Mouse (Mus musculus): ENCODE results near the gene Lama4. TPM values are rescaled to one million over a fixed set of nuclear protein-coding genes. Genes with fewer than 3 reads are reported as not detected.
A peak's percentile ranks its signal among the peaks of the same experiment; 100 is the strongest.

Gene Lama4
- polyA plus RNA-seq (2016; fragmentation: Nextera tagmentation; extraction: Ambion mirVana): 10.8 and 13.9 TPM in 2 replicates

GRCm38 (mm10) chr10:38965075-38965781 lies at the start of gene Lama4:
Gene Lama4, plus strand, starts transcription at chr10:38965515.
- Histone ChIP-seq H3K27ac (replicated peaks) (peak within 1 kb of the TSS; percentile 79), H3K36me3 (no peaks in the 10 kb centered on the region), H3K4me3 (peak within 1 kb of the TSS; percentile 55), H3K9me3 (replicated peaks) (no peaks in the 10 kb centered on the region), H3K4me1 (peaks cover 13% of the 10 kb centered on the region), H3K27me3 (ENCODE audit: low read depth, poor library complexity, severe bottlenecking) (peaks cover 15% of the 10 kb centered on the region)
- 6% methylated on average over 24 of the region's 24 CpGs for WGBS
- no peak for DNase-seq (ENCODE audit: low spot score)

- Histone ChIP-seq H3K4me1 (0 out of 2 replicates have a peak, but pooled peaks cover 4% of the 10 kb centered on the region), H3K9me3 (replicated peaks) (no peaks in the 10 kb centered on the region), H3K27me3 (ENCODE audit: low read depth, poor library complexity, severe bottlenecking) (no peaks in the 10 kb centered on the region), H3K27ac (replicated peaks) (no peak overlapping the region), H3K36me3 (no peaks in the 10 kb centered on the region), H3K4me3 (no peak overlapping the region)
- 83% methylated on average over 4 of the region's 4 CpGs for WGBS
- DNase-seq (ENCODE audit: low spot score): no peak
These were observed 49.2 kb upstream of the Lama4 start for GRCm38 (mm10) chr10:38916027-38916617.

GRCm38 (mm10) chr10:38928940-38929697 lies 36.2 kb upstream of the Lama4 start:
- 89% methylated on average over 6 of the region's 6 CpGs for WGBS
- DNase-seq (ENCODE audit: low spot score): no peak
- no peaks in the 10 kb centered on the region for H3K4me1 ChIP-seq
- no peaks in the 10 kb centered on the region for H3K36me3 ChIP-seq
- H3K4me3 ChIP-seq: no peak overlapping the region
- H3K27ac ChIP-seq (replicated peaks): no peak overlapping the region
- no peaks in the 10 kb centered on the region for H3K27me3 ChIP-seq (ENCODE audit: low read depth, poor library complexity, severe bottlenecking)
- no peaks in the 10 kb centered on the region for H3K9me3 ChIP-seq (replicated peaks)

- no peak overlapping the region for H3K27ac ChIP-seq (replicated peaks)
- no peak overlapping the region for H3K4me3 ChIP-seq
- no peaks in the 10 kb centered on the region for H3K4me1 ChIP-seq
- no peaks in the 10 kb centered on the region for H3K27me3 ChIP-seq (ENCODE audit: low read depth, poor library complexity, severe bottlenecking)
- 77% methylated on average over 2 of the region's 2 CpGs for WGBS
- no peak for DNase-seq (ENCODE audit: low spot score)
- no peaks in the 10 kb centered on the region for H3K9me3 ChIP-seq (replicated peaks)
- no peaks in the 10 kb centered on the region for H3K36me3 ChIP-seq
These were observed 20.6 kb upstream of the Lama4 start for GRCm38 (mm10) chr10:38944701-38945100.

- no peak overlapping the region for H3K27ac ChIP-seq (replicated peaks)
- 59% methylated on average over 2 of the region's 2 CpGs for WGBS
- DNase-seq (ENCODE audit: low spot score): no peak
These were observed 3.4 kb upstream of the Lama4 start for GRCm38 (mm10) chr10:38961920-38962319.

GRCm38 (mm10) chr10:38964719-38965074 lies 618 bp upstream of the Lama4 start:
- Histone ChIP-seq H3K27me3 (ENCODE audit: low read depth, poor library complexity, severe bottlenecking) (peaks cover 15% of the 10 kb centered on the region), H3K4me3 (no peak overlapping the region), H3K27ac (replicated peaks) (no peak overlapping the region), H3K36me3 (no peaks in the 10 kb centered on the region), H3K9me3 (replicated peaks) (no peaks in the 10 kb centered on the region), H3K4me1 (peaks cover 13% of the 10 kb centered on the region)
- WGBS: 85% methylated on average over 4 of the region's 4 CpGs
- no peak for DNase-seq (ENCODE audit: low spot score)

More at GRCm38 (mm10) chr10:38961920-38962319, 3.4 kb upstream of the Lama4 start:
- Histone ChIP-seq H3K4me1 (peaks cover 13% of the 10 kb centered on the region), H3K27me3 (ENCODE audit: low read depth, poor library complexity, severe bottlenecking) (peaks cover 11% of the 10 kb centered on the region), H3K9me3 (replicated peaks) (no peaks in the 10 kb centered on the region), H3K36me3 (no peaks in the 10 kb centered on the region), H3K4me3 (no peak overlapping the region)

- Histone ChIP-seq H3K36me3 (no peaks in the 10 kb centered on the region), H3K9me3 (replicated peaks) (no peaks in the 10 kb centered on the region), H3K27ac (replicated peaks) (peak overlapping the region; percentile 79), H3K4me1 (peaks cover 13% of the 10 kb centered on the region), H3K4me3 (peak overlapping the region; percentile 55), H3K27me3 (ENCODE audit: low read depth, poor library complexity, severe bottlenecking) (peaks cover 15% of the 10 kb centered on the region)
- WGBS: 4% methylated on average over 14 of the region's 14 CpGs
- peak; percentile 44 for DNase-seq (ENCODE audit: low spot score)
These were observed 542 bp downstream of the Lama4 start for GRCm38 (mm10) chr10:38965857-38966256.

- Histone ChIP-seq H3K27me3 (ENCODE audit: low read depth, poor library complexity, severe bottlenecking) (peaks cover 15% of the 10 kb centered on the region), H3K9me3 (replicated peaks) (no peaks in the 10 kb centered on the region)
- WGBS: 78% methylated on average over 2 of the region's 2 CpGs
These were observed 1.3 kb downstream of the Lama4 start for GRCm38 (mm10) chr10:38966646-38967045.

GRCm38 (mm10) chr10:38968326-38969072 lies 3.2 kb downstream of the Lama4 start:
- DNase-seq (ENCODE audit: low spot score): no peak
- Histone ChIP-seq H3K9me3 (replicated peaks) (no peaks in the 10 kb centered on the region), H3K4me1 (peaks cover 13% of the 10 kb centered on the region), H3K4me3 (no peak overlapping the region), H3K27me3 (ENCODE audit: low read depth, poor library complexity, severe bottlenecking) (peaks cover 15% of the 10 kb centered on the region), H3K36me3 (no peaks in the 10 kb centered on the region), H3K27ac (replicated peaks) (no peak overlapping the region)
- WGBS: 78% methylated on average over 10 of the region's 10 CpGs

More at GRCm38 (mm10) chr10:38966646-38967045, 1.3 kb downstream of the Lama4 start:
- DNase-seq (ENCODE audit: low spot score): no peak
- peaks cover 13% of the 10 kb centered on the region for H3K4me1 ChIP-seq
- no peak overlapping the region for H3K27ac ChIP-seq (replicated peaks)
- H3K4me3 ChIP-seq: peak overlapping the region; percentile 55
- no peaks in the 10 kb centered on the region for H3K36me3 ChIP-seq

- DNase-seq (ENCODE audit: low spot score): no peak
- Histone ChIP-seq H3K9me3 (replicated peaks) (no peaks in the 10 kb centered on the region), H3K27me3 (ENCODE audit: low read depth, poor library complexity, severe bottlenecking) (peaks cover 15% of the 10 kb centered on the region), H3K27ac (replicated peaks) (no peak overlapping the region), H3K4me1 (peaks cover 13% of the 10 kb centered on the region), H3K36me3 (no peaks in the 10 kb centered on the region), H3K4me3 (no peak overlapping the region)
- whole genome bisulfite sequencing: 81% methylated on average over 2 of the region's 2 CpGs
These were observed 4.2 kb downstream of the Lama4 start for GRCm38 (mm10) chr10:38969543-38969942.

GRCm38 (mm10) chr10:38969975-38970374 lies 4.7 kb downstream of the Lama4 start:
- H3K4me3 ChIP-seq: no peak overlapping the region
- no peaks in the 10 kb centered on the region for H3K9me3 ChIP-seq (replicated peaks)
- H3K36me3 ChIP-seq: no peaks in the 10 kb centered on the region

GRCm38 (mm10) chr10:38972221-38972946 lies 7.1 kb downstream of the Lama4 start:
- Histone ChIP-seq H3K4me3 (no peak overlapping the region), H3K36me3 (no peaks in the 10 kb centered on the region), H3K27me3 (ENCODE audit: low read depth, poor library complexity, severe bottlenecking) (no peaks in the 10 kb centered on the region), H3K4me1 (no peaks in the 10 kb centered on the region), H3K27ac (replicated peaks) (no peak overlapping the region), H3K9me3 (replicated peaks) (no peaks in the 10 kb centered on the region)
- DNase-seq (ENCODE audit: low spot score): no peak
- WGBS: 68% methylated on average over 7 of the region's 7 CpGs

More at GRCm38 (mm10) chr10:38969975-38970374, 4.7 kb downstream of the Lama4 start:
- WGBS: 85% methylated on average over 6 of the region's 6 CpGs
- Histone ChIP-seq H3K4me1 (peaks cover 12% of the 10 kb centered on the region), H3K27ac (replicated peaks) (no peak overlapping the region), H3K27me3 (ENCODE audit: low read depth, poor library complexity, severe bottlenecking) (peaks cover 15% of the 10 kb centered on the region)
- no peak for DNase-seq (ENCODE audit: low spot score)

Measured in midbrain, embryonic 10.5 days (tissue).